Mouse (Mus musculus): ENCODE measurements at regions not wholly inside any gene's neighbourhood (a gene's known extent, or its start where the extent isn't known, plus 50 kb on each side); places are given as distances from the start of the nearest gene placed in this dataset.

DNA sequence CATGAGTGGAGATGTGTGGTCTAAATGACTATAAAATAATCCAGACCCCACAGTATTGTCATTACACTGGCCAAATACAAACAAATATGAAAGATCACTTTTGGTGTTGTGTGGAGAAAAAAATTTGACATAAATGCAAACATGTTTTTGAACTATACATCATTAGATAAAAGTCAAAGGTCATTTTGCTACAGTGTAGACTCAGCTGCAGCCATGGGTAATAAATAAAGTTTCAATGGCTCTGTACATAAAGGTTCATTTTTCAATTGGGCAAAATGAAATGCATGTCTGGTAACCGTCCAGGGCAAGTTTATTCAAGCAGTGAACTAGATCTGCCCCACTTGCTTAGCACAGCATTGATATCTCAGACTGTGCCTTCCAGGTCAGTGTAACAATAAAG is 144.8 kb downstream of the Kctd12 start:
- no peak for DNase-seq
- Histone ChIP-seq H3K27me3 (ENCODE audit: insufficient read depth, low read length) (no peaks in the 10 kb centered on the region), H3K36me3 (replicated peaks; ENCODE audit: insufficient read depth, low read length) (no peaks in the 10 kb centered on the region), H3K4me3 (ENCODE audit: low read depth, low read length) (no peak overlapping the region), H3K4me2 (ENCODE audit: low read depth, low read length) (no peak overlapping the region), H3K9me3 (ENCODE audit: low read length) (no peaks in the 10 kb centered on the region), H3K9ac (replicated peaks) (no peak overlapping the region), H3K4me1 (ENCODE audit: insufficient read depth) (peaks cover 6% of the 10 kb centered on the region; the same call in 1 of the 2 replicates), H3K27ac (ENCODE audit: low read depth) (no peak overlapping the region)
- 72% methylated on average over 1 of the region's 1 CpGs for WGBS (ENCODE audit: insufficient replicate concordance)
- no peak for ATAC-seq
- TF ChIP-seq EP300 (IDR thresholded peaks at IDR 0.05; ENCODE audit: low read depth) (no peak), CTCF (IDR thresholded peaks at IDR 0.05; ENCODE audit: low read depth) (no peak)

DNA sequence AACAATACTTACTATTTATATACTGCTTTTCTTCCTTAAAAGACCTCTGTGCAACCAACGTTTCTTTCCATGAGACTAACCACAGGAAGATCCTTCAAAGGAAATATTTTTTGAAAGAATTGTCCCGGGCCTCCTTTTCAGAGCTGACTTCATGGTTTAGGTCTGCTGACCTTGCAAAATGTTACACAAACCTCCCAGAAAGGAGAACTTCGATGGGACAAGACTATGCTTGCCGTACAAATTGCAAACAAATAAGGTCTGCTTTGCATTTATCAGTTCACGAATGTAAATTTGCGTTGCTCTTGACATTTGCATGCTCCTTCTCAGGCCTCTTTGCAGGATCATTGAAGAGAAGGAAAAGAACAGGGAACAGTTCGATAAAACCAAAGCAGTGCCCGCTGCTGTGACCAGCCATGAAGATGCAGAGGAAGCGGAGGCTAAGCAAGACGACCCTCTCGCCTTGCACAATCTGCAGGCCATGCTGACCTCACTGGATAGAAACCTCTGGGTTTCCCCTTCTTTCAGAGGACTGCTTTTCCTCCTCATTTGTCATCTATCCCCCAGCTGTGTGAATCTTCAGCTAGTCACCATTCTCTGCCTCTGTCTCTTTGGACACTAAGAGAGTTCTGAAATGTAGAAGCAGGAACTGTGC is 147.2 kb downstream of the Kctd12 start:
- H3K27me3 ChIP-seq (ENCODE audit: insufficient read depth, low read length), result no peaks in the 10 kb centered on the region
- ATAC-seq (peak; percentile 60), DNase-seq (peak; percentile 18)
- H3K4me2 ChIP-seq (ENCODE audit: low read depth, low read length), result peak overlapping the region; percentile 33
- WGBS (ENCODE audit: insufficient replicate concordance), result 35% methylated on average over 11 of the region's 11 CpGs
- H3K9me3 ChIP-seq (ENCODE audit: low read length), result no peaks in the 10 kb centered on the region
- peaks cover 6% of the 10 kb centered on the region; the same call in 1 of the 2 replicates for H3K4me1 ChIP-seq (ENCODE audit: insufficient read depth)
- no peak overlapping the region for H3K4me3 ChIP-seq (ENCODE audit: low read depth, low read length)
- H3K9ac ChIP-seq (replicated peaks), result no peak overlapping the region
- no peaks in the 10 kb centered on the region for H3K36me3 ChIP-seq (replicated peaks; ENCODE audit: insufficient read depth, low read length)
- no peak for TF ChIP-seq CTCF (IDR thresholded peaks at IDR 0.05; ENCODE audit: low read depth)
- no peak for TF ChIP-seq EP300 (IDR thresholded peaks at IDR 0.05; ENCODE audit: low read depth)
- peak overlapping the region; percentile 61 for H3K27ac ChIP-seq (ENCODE audit: low read depth)

DNA sequence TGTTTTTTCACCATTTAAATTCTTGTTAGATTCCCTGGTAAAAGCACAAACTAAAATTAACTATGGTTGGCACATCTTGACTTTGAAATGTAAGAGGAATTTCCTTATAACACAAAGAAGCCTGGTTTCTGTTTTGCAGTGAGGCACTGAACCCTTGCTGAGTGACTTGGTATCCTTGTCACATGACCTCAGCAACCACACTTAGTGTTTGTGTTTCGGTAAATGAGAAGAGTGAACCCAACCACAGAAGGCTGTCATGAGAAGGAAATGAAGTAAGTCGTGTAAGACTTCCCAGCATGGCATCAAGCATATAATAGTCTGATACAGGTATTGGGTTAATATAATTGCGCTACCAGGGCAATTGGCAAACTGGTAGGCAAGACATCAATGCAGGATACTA is 154.0 kb downstream of the Kctd12 start:
- Histone ChIP-seq H3K4me3 (ENCODE audit: low read depth, low read length) (no peak overlapping the region), H3K4me1 (ENCODE audit: insufficient read depth) (peaks cover 4% of the 10 kb centered on the region; the same call in 1 of the 2 replicates), H3K4me2 (ENCODE audit: low read depth, low read length) (peak overlapping the region; percentile 27; the same call in 1 of the 2 replicates), H3K27ac (ENCODE audit: low read depth) (peak overlapping the region; percentile 58), H3K27me3 (ENCODE audit: insufficient read depth, low read length) (no peaks in the 10 kb centered on the region), H3K36me3 (replicated peaks; ENCODE audit: insufficient read depth, low read length) (no peaks in the 10 kb centered on the region), H3K9ac (replicated peaks) (no peak overlapping the region), H3K9me3 (ENCODE audit: low read length) (no peaks in the 10 kb centered on the region)
- TF ChIP-seq EP300 (IDR thresholded peaks at IDR 0.05; ENCODE audit: low read depth) (no peak), CTCF (IDR thresholded peaks at IDR 0.05; ENCODE audit: low read depth) (no peak)
- no peak for DNase-seq
- 55% methylated on average over 3 of the region's 3 CpGs for WGBS (ENCODE audit: insufficient replicate concordance)
- ATAC-seq, result peak; percentile 57

DNA sequence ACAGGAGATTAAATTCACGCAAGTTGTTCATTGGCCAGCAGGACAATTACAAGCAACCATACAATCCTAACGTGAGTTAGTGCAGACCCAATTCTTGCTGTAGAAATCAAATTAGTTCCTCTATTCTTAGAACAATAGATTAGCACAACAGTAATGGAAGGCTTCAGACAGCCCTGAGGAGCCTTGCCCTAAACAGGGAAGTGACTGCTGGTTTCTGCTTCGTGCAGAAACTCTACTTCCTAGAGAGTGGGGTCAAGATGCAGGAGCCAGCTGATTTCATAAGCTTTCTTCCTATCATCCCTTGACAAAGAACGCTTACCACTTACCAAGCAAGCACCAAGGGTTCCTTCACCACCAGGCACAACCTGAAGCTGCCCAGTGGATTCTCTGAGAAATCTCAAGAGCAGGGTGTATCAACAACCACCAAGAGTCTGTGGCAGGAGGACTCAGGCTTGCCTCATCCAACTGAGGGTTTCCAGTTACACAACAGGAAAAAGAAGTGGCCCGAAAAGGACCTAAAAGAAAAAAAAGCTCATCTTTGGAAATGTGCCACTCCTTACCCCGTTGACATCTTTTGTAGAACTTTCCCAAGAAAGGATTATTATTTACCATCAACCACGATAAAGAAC is 154.6 kb downstream of the Kctd12 start:
- Histone ChIP-seq H3K4me3 (ENCODE audit: low read depth, low read length) (no peak overlapping the region), H3K4me1 (ENCODE audit: insufficient read depth) (peaks cover 4% of the 10 kb centered on the region; the same call in 1 of the 2 replicates), H3K27me3 (ENCODE audit: insufficient read depth, low read length) (no peaks in the 10 kb centered on the region), H3K9me3 (ENCODE audit: low read length) (no peaks in the 10 kb centered on the region), H3K27ac (ENCODE audit: low read depth) (peak overlapping the region; percentile 58), H3K9ac (replicated peaks) (no peak overlapping the region), H3K36me3 (replicated peaks; ENCODE audit: insufficient read depth, low read length) (no peaks in the 10 kb centered on the region), H3K4me2 (ENCODE audit: low read depth, low read length) (peak overlapping the region; percentile 51; the same call in 1 of the 2 replicates)
- DNase-seq (peak; percentile 19), ATAC-seq (peak; percentile 71)
- 43% methylated on average over 7 of the region's 7 CpGs for WGBS (ENCODE audit: insufficient replicate concordance)
- TF ChIP-seq EP300 (IDR thresholded peaks at IDR 0.05; ENCODE audit: low read depth) (no peak), CTCF (IDR thresholded peaks at IDR 0.05; ENCODE audit: low read depth) (no peak)

DNA sequence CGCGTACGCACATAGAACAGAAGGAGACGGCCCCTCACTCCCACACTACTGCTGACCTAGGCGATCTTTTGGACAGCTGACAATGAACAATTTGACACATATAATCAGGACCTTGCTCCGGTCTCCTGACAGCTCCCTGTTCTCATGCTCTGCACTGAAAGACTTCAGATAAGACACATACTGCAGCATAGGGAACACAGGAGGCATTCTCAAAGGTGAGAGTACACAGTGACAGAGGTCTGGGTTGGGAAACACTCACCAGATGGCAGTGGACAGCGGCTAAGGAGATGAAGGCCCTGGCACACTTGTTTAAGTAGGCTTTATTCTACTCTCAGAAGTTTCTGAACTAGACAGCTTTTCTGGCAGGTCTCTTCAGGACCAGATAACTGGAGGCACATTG is 156.9 kb downstream of the Kctd12 start:
- DNase-seq, result no peak
- Histone ChIP-seq H3K27me3 (ENCODE audit: insufficient read depth, low read length) (no peaks in the 10 kb centered on the region), H3K27ac (ENCODE audit: low read depth) (no peak overlapping the region), H3K4me1 (ENCODE audit: insufficient read depth) (peaks cover 4% of the 10 kb centered on the region; the same call in 1 of the 2 replicates), H3K4me3 (ENCODE audit: low read depth, low read length) (no peak overlapping the region), H3K36me3 (replicated peaks; ENCODE audit: insufficient read depth, low read length) (no peaks in the 10 kb centered on the region), H3K9ac (replicated peaks) (no peak overlapping the region), H3K4me2 (ENCODE audit: low read depth, low read length) (no peak overlapping the region), H3K9me3 (ENCODE audit: low read length) (no peaks in the 10 kb centered on the region)
- 78% methylated on average over 7 of the region's 7 CpGs for WGBS (ENCODE audit: insufficient replicate concordance)
- TF ChIP-seq CTCF (IDR thresholded peaks at IDR 0.05; ENCODE audit: low read depth), result no peak
- no peak for TF ChIP-seq EP300 (IDR thresholded peaks at IDR 0.05; ENCODE audit: low read depth)
- no peak for ATAC-seq

DNA sequence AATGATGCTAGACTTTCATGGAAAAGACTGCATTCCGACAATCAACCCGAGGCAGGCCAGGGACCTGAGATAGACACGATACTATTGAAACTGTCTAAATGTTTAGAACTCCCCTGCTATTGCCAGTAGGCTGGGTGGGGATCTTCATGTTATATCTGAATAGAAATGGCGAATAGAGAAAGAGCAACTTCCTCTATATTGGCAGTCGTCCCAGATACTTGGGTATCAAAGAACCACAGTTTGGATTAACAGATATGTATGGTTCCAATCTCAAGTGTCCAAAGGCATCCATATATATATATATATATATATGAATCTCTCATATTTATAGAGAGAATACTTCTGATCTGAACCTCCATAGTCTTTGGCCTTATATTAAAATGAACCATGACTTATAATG is 161.8 kb downstream of the Kctd12 start:
- H3K9me3 ChIP-seq (ENCODE audit: low read length), result no peaks in the 10 kb centered on the region
- no peaks in the 10 kb centered on the region for H3K36me3 ChIP-seq (replicated peaks; ENCODE audit: insufficient read depth, low read length)
- no peak for ATAC-seq
- 72% methylated on average over 5 of the region's 5 CpGs for WGBS (ENCODE audit: insufficient replicate concordance)
- H3K4me3 ChIP-seq (ENCODE audit: low read depth, low read length), result no peak overlapping the region
- H3K27me3 ChIP-seq (ENCODE audit: insufficient read depth, low read length), result no peaks in the 10 kb centered on the region
- no peak overlapping the region for H3K27ac ChIP-seq (ENCODE audit: low read depth)
- TF ChIP-seq CTCF (IDR thresholded peaks at IDR 0.05; ENCODE audit: low read depth) (no peak), EP300 (IDR thresholded peaks at IDR 0.05; ENCODE audit: low read depth) (no peak)
- no peak for DNase-seq
- H3K9ac ChIP-seq (replicated peaks), result no peak overlapping the region
- H3K4me2 ChIP-seq (ENCODE audit: low read depth, low read length), result no peak overlapping the region
- no peaks in the 10 kb centered on the region for H3K4me1 ChIP-seq (ENCODE audit: insufficient read depth)
